ENCODE assay signal across 23 mouse cellular contexts in the genomic region with DNA sequence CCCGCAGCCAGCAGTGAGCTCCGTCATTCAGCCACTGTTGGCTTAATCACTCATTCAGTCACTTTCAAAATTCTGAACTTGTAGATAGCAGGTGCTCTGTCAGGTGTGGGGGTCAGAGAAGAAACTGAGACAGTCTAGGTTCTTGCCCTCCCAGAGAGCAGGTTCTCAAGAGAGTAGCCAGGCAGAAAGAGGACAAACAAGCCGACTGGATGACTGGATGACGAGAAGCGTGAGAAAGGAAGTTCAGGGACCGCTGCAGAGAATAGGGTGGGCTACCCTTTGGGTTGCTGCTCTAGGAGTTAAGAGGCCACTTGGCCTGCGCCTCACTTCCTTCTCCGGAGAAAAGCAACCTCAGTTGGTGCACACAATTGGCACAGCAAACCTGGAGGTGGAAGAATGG.
"Had no signal": no experiment of that assay in that cellular context is flagged by ENCODE, and none has a peak within 500 bp of the region (broad histone marks: within the 10 kb centered on the region; RNA-seq: fewer than 3 reads in every experiment).

No protein-coding gene starts in this region.

- DNase-seq: forebrain, postnatal 0 days; gastrocnemius, postnatal 14 days; gastrocnemius, postnatal 36 days; heart, adult 18-20 months; kidney, adult 11 months; kidney, adult 2 months; kidney, postnatal 14 days; layer of hippocampus, adult 9-11 months; layer of hippocampus, postnatal 36 days; left cerebral cortex, postnatal 4 days had no signal

- H3K4me2 ChIP-seq: forebrain, embryonic 15.5 days; heart, embryonic 11.5 days; heart, embryonic 13.5 days; heart, embryonic 15.5 days; hindbrain, embryonic 13.5 days; hindbrain, embryonic 15.5 days; limb, embryonic 13.5 days; limb, embryonic 15.5 days; liver, embryonic 12.5 days had no signal

- H3K4me3 ChIP-seq: forebrain, embryonic 15.5 days; heart, embryonic 13.5 days; heart, embryonic 15.5 days; hindbrain, embryonic 13.5 days; hindbrain, embryonic 15.5 days; limb, embryonic 13.5 days; limb, embryonic 15.5 days; liver, embryonic 12.5 days had no signal

- H3K9me3 ChIP-seq: forebrain, embryonic 15.5 days; heart, embryonic 13.5 days; heart, embryonic 15.5 days; hindbrain, embryonic 13.5 days; hindbrain, embryonic 15.5 days; limb, embryonic 13.5 days; limb, embryonic 15.5 days; liver, embryonic 12.5 days had no signal

- H3K27ac ChIP-seq: forebrain, embryonic 15.5 days; heart, embryonic 13.5 days; heart, embryonic 15.5 days; hindbrain, embryonic 13.5 days; hindbrain, embryonic 15.5 days; hindbrain, postnatal 0 days; kidney, postnatal 0 days; limb, embryonic 13.5 days; limb, embryonic 15.5 days; liver, embryonic 12.5 days; liver, embryonic 14.5 days had no signal

- H3K9ac ChIP-seq: forebrain, embryonic 15.5 days; forebrain, postnatal 0 days; heart, embryonic 13.5 days; heart, embryonic 15.5 days; hindbrain, embryonic 13.5 days; hindbrain, embryonic 15.5 days; limb, embryonic 13.5 days; limb, embryonic 15.5 days; liver, embryonic 12.5 days; liver, embryonic 14.5 days had no signal

- H3K36me3 ChIP-seq: forebrain, embryonic 15.5 days; heart, embryonic 13.5 days; heart, embryonic 15.5 days; hindbrain, embryonic 13.5 days; hindbrain, embryonic 15.5 days; limb, embryonic 13.5 days; limb, embryonic 15.5 days; liver, embryonic 12.5 days had no signal

- H3K4me1 ChIP-seq: forebrain, embryonic 15.5 days; hindbrain, embryonic 13.5 days; hindbrain, embryonic 15.5 days; limb, embryonic 15.5 days; liver, embryonic 12.5 days had no signal

- ATAC-seq: forebrain, embryonic 15.5 days; forebrain, postnatal 0 days; hindbrain, postnatal 0 days; intestine, embryonic 16.5 days; liver, embryonic 12.5 days had no signal

- H3K27me3 ChIP-seq: forebrain, embryonic 15.5 days; heart, embryonic 13.5 days; heart, embryonic 15.5 days; hindbrain, embryonic 13.5 days; hindbrain, embryonic 15.5 days; limb, embryonic 13.5 days; limb, embryonic 15.5 days; liver, embryonic 12.5 days had no signal
